Mouse (Mus musculus): ENCODE results near the gene Mrtfa.

Gene Mrtfa

DNA sequence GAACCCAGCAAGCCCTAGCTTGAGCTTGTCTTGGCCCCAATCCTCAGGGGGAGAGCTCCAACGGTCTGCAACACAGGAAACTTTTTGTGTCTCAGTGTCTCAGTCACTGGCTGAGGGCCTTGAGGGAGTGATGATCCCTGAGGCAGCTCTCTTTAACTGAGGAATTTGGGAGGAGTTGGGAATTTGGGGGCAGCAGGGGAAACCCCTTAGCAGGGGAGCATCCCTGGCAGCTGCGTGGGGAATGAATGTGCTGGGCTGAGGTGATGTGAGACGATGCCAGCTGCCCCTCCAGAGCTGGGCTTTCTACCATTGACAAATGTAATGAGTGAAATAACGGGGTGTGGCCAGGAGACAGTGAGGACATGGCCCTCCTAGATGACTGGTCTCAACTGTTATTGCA, 4.9 kb upstream of the Mrtfa start:
- DNase-seq: no peak

DNA sequence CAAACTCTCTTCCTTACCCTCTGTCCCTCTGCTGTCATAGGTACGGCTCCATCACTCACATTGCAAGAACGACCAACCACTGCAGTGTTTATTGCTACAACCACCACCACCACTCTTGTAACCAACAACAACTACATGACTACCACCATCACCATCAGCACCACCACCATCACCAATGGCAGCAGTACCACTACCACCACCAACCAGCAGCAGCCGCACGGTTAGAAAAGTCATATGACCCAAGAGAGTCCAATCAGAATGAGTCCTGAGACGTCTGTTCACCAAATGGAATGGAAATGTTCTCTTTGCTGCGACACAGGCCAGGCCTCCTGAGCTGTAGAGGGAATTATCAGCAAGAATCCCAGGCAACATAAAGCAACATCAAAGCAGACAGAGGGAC, 4.2 kb upstream of the Mrtfa start:
- DNase-seq: no peak

- no peak for DNase-seq
Observed at GRCm38 (mm10) chr15:81192858-81193257, 2.3 kb upstream of the Mrtfa start.

DNA sequence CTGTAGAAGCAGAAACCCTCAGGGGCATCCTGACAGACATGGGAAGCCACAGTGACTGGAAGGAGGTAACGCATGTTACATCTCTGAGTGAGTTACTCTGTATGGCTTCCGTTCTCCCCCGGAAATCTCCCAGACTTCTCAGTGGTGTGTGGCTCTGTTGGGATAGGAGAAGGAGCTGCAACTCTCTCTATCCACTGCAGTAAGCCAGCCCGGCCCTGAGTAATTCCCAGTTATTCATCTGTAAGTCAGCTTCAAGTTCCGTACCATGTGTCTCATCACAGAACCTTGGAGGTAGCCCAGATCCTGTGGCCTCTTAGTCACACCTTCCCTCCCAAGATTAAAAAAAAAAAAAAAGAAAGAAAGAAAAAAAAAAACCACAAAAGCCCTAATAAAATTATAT, 1.8 kb upstream of the Mrtfa start:
- peak in 1 of 2 experiments; percentile 6 for DNase-seq

- no peak for DNase-seq
Observed at GRCm38 (mm10) chr15:81191303-81191702, 746 bp upstream of the Mrtfa start.

- DNase-seq: peak in 1 of 2 experiments; percentile 75
Observed at GRCm38 (mm10) chr15:81190011-81190629, 437 bp downstream of the Mrtfa start.

DNA sequence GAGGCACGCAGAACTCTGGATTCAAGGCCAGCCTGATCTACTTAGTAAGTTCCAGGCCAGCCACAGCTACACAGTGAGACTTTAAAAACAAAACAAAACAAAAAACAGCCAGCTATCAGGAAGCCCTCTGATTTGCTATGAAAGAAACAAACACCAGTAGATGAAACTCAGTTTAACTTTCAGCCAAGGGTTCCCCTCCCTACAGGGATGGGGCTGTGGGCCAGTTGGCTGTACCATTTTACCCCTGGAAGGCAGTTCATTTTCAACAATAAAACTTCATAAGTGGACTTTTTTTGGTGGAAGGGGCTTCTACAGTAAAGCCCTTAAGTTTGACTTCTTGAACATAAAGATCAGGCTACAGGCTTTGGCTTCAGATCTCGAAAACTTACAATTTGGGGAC, 1.5 kb downstream of the Mrtfa start:
- peak in 1 of 2 experiments; percentile 18 for DNase-seq

DNA sequence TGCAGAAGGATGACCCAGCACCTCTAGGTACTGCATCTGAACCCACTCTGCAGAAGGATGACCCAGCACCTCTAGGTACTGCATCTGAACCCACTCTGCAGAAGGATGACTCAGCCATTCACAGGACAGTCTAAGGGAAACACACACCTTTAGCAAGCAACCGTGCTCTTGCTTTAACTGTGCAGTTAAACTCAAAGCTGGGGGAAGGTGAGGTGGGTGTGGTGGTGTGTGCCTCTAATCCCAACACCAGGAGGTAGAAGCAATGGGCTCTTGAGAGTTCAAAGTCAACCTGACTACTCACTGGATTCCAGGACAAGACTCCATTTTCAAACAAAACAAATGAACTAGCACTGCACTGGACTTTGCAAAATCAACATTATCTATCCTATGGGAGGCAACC, 5.6 kb downstream of the Mrtfa start:
- DNase-seq: no peak

GRCm38 (mm10) chr15:81181233-81181632, 9.3 kb downstream of the Mrtfa start:
- no peak for DNase-seq

DNA sequence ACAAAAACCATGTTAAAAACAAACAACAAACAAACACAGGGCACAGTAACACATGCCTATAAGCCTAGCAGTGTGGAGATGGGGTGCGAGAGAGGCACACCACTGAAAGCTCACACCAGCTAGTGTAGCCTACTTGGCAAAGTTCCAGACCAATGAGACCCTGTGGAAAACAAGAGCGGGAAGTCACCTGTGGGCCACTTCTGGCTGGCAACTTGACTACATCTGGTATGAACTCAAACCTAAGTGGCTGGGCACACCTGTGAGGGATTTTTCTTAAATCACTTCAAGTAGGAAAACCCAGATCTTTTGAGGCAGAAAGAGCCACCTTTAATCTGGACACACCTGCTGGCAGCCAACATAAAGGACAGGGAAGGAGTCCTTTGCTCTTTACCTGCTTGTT, 11.0 kb downstream of the Mrtfa start:
- DNase-seq: no peak

- DNase-seq: no peak
Observed at GRCm38 (mm10) chr15:81178703-81179102, 11.9 kb downstream of the Mrtfa start.

DNA sequence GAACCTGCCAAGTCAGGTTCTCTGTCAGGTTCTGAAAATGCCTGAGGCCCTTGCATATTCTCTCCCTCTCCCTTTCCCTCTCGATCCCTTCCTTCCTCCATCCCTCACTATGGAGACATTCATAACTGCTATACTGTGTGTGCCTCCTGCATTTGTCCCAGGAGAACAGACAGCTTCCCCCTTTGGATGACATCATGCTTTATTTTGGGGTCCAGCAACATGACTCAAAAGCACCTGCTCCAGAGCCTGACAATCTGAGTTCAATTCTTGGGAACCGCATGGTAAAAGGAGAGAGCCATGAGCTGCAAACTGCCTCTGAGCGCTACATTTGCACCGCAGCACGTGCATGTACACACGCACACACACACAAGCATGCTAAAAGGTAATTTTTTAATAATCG, 12.7 kb downstream of the Mrtfa start:
- DNase-seq: no peak

DNA sequence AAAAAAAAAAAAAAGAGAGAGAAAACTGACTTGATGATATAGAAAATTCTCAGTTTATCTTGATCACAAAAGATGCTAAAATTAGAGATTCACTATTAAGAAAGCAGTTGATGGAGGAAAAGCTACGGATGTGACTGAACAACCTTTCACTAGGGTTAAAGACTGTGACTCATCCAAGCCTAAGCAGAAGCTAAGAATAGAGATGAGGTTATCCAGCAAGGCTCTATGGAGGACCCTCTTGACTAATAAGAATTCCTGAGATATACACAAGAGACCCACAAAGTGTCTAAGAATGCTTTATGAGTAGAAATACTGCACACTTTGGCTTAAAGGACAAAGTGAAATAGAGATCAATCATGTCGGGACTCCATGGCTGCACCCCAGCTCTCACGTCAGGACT, 14.9 kb downstream of the Mrtfa start:
- no peak for DNase-seq

- DNase-seq: no peak
Observed at GRCm38 (mm10) chr15:81172259-81172658, 18.3 kb downstream of the Mrtfa start.

GRCm38 (mm10) chr15:81168735-81169134, 21.8 kb downstream of the Mrtfa start:
- no peak for DNase-seq

- no peak for DNase-seq
Observed at GRCm38 (mm10) chr15:81167831-81168230, 22.7 kb downstream of the Mrtfa start.

GRCm38 (mm10) chr15:81166291-81166690, 24.3 kb downstream of the Mrtfa start:
- DNase-seq: no peak

GRCm38 (mm10) chr15:81164560-81165310, 25.8 kb downstream of the Mrtfa start:
- DNase-seq: peak; percentile 26 to 39

- no peak for DNase-seq
Observed at GRCm38 (mm10) chr15:81161571-81161970, 29.0 kb downstream of the Mrtfa start.

DNA sequence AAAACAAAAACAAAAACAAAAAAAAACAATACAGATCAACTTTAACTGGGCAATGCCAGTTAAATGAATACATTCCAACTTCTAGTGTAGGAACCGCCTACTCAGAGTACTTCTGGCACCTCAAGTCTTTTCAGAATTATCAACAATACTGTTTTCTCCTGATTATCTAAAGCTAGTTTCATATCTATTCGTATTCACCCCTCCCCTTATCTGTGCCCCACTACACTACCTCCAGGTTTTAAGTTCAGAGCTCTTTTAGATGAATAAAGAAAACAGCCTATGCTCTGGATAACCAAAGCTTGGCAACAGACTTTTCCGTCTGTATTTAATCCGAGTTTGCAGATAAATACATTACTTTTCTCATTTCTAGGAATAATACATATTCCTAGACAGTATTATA, 29.9 kb downstream of the Mrtfa start:
- no peak for DNase-seq

DNA sequence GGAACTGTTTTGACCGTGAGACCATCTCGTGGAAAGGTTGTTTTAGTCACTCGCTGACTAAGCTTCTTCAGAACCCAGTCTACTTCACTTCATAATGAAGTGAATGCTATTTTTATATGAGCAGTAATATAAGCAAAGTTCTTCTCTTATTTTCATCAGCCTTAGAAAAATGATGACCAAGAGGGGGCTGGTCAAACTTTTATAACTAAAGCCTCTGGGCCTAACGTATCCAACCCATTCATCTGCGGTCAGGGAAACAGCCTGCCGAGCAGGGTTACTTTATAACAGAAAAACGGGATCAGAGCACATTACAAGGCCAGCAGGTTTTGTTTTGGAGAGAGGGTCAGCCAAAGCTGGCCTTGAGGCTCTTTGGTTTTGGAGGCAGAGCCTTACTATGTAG, 31.3 kb downstream of the Mrtfa start:
- no peak for DNase-seq

DNA sequence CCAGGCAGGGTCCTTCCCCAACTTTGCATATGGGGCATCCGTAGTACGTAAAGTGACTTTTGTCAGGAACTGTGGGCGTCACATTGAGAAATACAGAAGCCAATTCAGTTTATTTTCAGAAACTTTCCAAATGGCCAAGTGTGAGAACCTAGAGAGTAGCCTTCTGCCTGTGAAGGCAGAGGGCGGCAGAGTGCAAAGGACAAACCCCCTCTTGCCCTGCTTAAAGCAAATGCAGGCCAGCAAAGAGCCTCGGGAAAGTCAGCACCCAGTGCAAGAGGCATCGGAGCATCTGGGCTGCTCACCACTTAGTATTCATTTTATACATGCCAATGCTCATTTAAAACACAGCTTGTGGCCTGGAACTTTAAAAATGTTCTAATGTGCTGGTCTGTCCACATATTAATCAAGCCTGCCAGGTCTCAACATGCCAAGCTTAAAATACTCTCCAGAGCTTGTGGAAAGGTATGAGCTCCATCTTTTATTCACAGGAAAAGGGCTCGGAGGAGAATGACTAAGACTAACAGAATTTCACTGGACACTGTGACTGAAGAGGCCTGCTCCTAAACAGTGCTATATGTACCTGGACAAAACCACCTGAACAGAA, 31.9 kb downstream of the Mrtfa start:
- DNase-seq: peak in 1 of 2 experiments; percentile 13

- no peak for DNase-seq
Observed at GRCm38 (mm10) chr15:81156453-81156852, 34.1 kb downstream of the Mrtfa start.

DNA sequence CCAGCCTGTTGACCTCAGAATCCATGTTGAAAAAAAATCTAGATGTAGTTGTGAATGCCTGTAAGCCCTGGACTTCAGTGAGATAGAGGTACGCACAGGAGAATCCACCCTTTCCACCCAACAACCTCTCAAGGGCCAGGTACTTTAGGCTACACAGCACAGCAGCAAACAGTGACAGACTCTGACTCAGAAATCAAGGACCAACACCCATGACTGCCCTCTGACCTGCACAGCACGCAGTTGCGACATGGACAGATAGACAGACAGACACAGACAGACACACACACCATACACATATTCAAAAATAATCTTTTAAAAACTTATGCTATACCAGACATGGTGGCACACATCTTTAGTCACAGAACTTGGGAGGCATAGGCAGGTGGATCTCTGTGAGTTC, 34.7 kb downstream of the Mrtfa start:
- DNase-seq: no peak
